Mouse (Mus musculus) olfactory bulb, adult 2 months (tissue): Measurements from ENCODE around the gene Cblb. TPM values are rescaled to one million over a fixed set of nuclear protein-coding genes. Genes with fewer than 3 reads are reported as not detected.

Source experiments
- H3K27ac ChIP-seq: fragments of 200-500 bp; 2 replicates; pipeline ENCODE4 v1.5.1; 2012; ENCODE audit warnings: low read depth, low read length; ENCODE audit not compliant: insufficient read depth
- H3K4me1 ChIP-seq: fragments of 200-500 bp; 2 replicates; pipeline ENCODE4 v1.6.1; 2012; ENCODE audit warnings: low read length; ENCODE audit not compliant: control insufficient read depth, insufficient read depth
- H3K4me3 ChIP-seq: fragments of 200-500 bp; 2 replicates; pipeline ENCODE4 v1.5.1; 2012; ENCODE audit warnings: mild to moderate bottlenecking, low read depth, low read length, moderate library complexity; ENCODE audit not compliant: insufficient read depth
- CTCF ChIP-seq: fragments of 200-500 bp; IDR thresholded peaks from 2 replicates; pipeline ENCODE4 v1.5.1; 2012; ENCODE audit warnings: low read depth, mild to moderate bottlenecking, low read length, moderate library complexity; ENCODE audit not compliant: insufficient read depth
- POLR2A ChIP-seq: fragments of 200-500 bp; IDR thresholded peaks from 2 replicates; pipeline ENCODE4 v1.6.1; 2012; ENCODE audit warnings: mild to moderate bottlenecking, low read depth, low read length, moderate library complexity; ENCODE audit not compliant: insufficient read depth
- WGBS: fragments of 180-500 bp; shearing (Covaris S2); methylation state at CpG from one replicate; pipeline ENCODE4 v1.1.7; 2018; 5-methylcytosine and 5-hydroxymethylcytosine counted together
- polyA plus RNA-seq: library from polyadenylated mRNA; stranded (reverse); fragments of >200 nt; gene quantifications from 2 replicates; pipeline ENCODE4 v1.2.4, GENCODE M21; 2012; ENCODE audit warnings: low replicate concordance; ENCODE audit not compliant: missing spikeins, insufficient read depth, insufficient read length

Gene Cblb
- polyA plus RNA-seq, 1 experiment: not detected

DNA sequence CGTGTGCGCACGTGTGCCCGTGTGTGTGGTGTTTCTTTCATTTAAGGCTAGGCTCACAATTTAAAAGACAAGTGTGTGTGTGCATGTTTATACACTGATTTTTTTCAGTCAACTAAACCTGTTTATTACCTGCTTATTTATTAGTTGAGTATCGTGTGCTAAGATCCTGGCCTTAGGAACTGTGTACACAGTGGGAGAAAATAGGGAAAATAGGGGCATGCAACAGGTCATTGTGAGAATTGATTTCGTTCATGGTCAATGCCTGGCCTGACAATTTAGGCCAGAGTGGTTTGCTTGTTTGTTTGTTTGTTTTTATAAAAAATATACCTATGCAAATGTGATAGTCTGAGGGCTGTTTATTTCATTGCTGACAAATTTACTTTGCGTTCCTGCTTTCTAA, 13.5 kb downstream of the Cblb start:
- Histone ChIP-seq H3K4me3 (no peak overlapping the region), H3K27ac (no peak overlapping the region), H3K4me1 (no peaks in the 10 kb centered on the region)
- WGBS: 96% methylated on average over 7 of the region's 7 CpGs
- TF ChIP-seq POLR2A: no peak
- TF ChIP-seq CTCF: no peak

DNA sequence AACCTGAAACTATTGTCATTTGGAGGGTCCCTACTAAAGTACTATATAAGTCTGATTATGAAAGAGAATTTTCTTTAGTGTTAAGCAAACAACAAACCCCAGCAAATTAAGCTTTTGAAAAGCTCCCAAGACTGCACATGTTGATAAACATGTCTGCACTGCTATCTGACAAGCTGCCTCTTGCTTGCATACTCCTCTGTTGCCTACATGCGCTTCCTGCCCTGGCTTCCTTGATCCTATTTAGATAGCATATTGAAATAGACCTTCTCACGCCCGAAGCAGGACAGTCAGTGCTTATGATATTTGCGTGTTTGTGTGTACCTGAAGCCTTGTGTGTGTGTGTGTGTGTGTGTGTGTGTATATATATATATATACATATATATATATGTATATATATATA, 14.0 kb downstream of the Cblb start:
- TF ChIP-seq CTCF (no peak), POLR2A (no peak)
- WGBS: 93% methylated on average over 4 of the region's 4 CpGs
- H3K4me1 ChIP-seq: no peaks in the 10 kb centered on the region
- H3K4me3 ChIP-seq: no peak overlapping the region
- no peak overlapping the region for H3K27ac ChIP-seq

DNA sequence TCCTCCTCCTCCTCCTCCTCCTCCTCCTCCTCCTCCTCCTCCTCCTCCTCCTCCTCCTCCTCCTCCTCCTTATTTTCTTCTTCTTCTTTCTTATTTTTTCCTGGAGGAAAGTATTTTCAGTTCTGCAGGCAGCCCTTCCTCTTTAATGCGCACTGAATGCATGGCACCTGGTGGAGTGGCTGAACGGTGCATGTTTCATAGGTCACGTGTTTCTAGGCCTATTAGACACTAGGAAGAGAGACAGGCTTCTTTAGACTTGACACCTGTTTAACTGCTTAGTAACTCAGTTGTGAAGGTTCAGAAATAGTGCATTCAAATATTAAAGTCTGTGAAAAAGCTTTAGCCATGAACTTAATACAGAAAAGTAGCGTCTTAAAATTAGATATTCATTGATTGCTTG, 15.4 kb downstream of the Cblb start:
- no peak for TF ChIP-seq POLR2A
- no peak for TF ChIP-seq CTCF
- 97% methylated on average over 4 of the region's 4 CpGs for WGBS
- H3K4me3 ChIP-seq: no peak overlapping the region

DNA sequence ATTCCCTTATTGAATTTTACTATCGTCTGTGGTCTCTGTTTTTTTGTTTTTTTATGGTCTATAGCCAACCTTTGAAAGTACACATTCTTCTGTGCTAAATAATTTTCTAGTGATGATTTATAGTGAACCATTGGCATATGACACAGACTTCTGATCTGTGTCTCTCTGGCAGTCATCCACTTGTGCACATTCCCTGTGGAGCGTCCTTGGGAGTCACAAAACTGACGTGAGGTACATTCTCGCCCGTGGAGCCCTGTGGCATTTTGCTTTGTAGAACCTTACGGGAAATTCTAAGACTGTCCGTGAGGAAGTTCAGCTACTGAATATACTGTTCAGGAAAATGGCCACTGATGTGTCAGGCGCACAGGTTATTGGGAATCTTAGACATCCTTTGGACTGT, 20.1 kb downstream of the Cblb start:
- TF ChIP-seq CTCF: no peak
- Histone ChIP-seq H3K4me3 (no peak overlapping the region), H3K4me1 (no peaks in the 10 kb centered on the region), H3K27ac (no peak overlapping the region)
- 95% methylated on average over 8 of the region's 8 CpGs for WGBS

More for the DNA sequence above, 15.4 kb downstream of the Cblb start:
- Histone ChIP-seq H3K4me1 (no peaks in the 10 kb centered on the region), H3K27ac (no peak overlapping the region)

DNA sequence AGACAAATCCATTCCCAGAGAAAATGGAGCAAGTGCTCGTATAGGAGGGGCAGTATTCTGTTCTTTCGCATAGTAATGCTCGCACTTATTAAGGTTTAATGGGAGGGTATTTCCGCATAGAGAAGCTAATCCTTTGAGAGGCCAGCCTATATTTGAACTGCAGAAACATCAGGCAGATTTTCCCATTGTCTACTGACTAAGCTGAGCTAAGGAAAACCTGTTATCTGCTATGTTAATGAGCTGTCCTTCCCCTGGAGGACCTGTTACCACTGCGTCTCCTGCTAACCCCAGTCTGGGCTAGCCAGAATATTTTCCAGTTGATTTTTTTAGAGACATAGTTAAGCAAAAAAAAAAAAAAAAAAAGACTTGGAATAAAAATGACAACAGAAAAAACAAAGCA, 21.7 kb downstream of the Cblb start:
- 46% methylated on average over 5 of the region's 5 CpGs for WGBS
- no peak overlapping the region for H3K27ac ChIP-seq
- no peak overlapping the region for H3K4me3 ChIP-seq
- TF ChIP-seq CTCF (no peak), POLR2A (no peak)
- H3K4me1 ChIP-seq: no peaks in the 10 kb centered on the region

DNA sequence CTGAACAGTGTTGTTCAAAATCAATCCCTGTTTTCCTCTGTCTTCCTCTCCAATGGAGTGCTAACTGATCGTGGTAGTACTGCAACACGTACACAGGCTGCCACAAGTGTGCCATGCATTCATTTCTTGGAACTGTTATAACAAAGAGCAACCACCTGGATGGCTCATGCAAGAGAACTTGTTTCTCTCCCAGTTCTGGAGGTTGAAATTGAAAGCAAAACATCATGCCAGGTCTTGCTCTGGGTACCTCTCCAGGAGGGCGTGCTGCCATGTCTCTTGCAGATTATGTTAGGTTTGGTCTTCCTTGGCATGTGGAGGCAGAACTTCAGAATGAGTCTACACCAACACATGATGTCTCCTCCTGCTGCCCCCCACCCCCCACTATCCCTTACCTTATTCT, 24.2 kb downstream of the Cblb start:
- WGBS: 87% methylated on average over 3 of the region's 3 CpGs
- no peak overlapping the region for H3K27ac ChIP-seq
- no peak overlapping the region for H3K4me3 ChIP-seq
- peaks cover 1% of the 10 kb centered on the region; the same call in 1 of the 2 replicates for H3K4me1 ChIP-seq
- no peak for TF ChIP-seq POLR2A
- TF ChIP-seq CTCF: no peak

DNA sequence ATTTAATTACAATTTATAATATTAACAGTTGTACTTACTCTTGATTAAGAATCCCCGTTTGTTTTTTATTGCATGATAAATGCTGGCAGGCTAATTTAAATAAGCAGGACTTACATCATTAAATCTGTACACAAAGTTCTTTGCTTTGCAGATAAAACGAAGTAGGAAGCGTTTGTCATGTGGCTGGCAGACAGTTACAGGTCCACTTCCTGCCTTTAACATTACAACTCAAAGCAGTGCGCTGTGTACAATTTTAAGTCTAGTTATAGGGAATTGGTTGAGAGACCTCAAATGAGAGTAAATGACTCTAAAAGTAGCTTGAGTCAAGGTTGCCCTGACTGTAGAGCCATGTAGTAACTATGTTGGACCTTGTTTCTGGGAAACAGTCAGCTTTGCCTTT, 25.1 kb downstream of the Cblb start:
- no peak overlapping the region for H3K27ac ChIP-seq
- WGBS: 88% methylated on average over 4 of the region's 4 CpGs
- no peak overlapping the region for H3K4me3 ChIP-seq
- TF ChIP-seq POLR2A (no peak), CTCF (no peak)
- H3K4me1 ChIP-seq: peaks cover 2% of the 10 kb centered on the region; the same call in 1 of the 2 replicates

DNA sequence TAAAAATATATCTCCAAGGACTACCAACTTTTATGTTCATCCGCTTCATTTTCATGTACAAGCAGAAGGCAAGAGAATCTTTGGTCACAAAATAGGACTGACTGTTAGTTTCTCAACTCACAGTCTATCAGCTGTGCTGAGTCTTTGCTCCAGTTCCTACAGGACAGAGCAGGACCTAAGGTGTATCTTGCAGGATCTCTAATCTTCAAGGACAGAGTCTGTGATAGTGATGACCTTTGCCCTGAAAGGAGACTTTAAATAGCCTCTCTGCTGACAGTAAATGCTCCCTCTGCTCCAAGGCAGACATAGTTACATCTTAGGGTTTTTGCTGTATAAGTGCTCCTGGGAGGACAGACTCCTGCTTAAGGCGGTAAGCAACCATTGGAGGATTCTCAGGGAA, 26.3 kb downstream of the Cblb start:
- WGBS: 96% methylated on average over 2 of the region's 2 CpGs
- TF ChIP-seq POLR2A (no peak), CTCF (no peak)
- H3K4me1 ChIP-seq: peaks cover 2% of the 10 kb centered on the region; the same call in 1 of the 2 replicates
- H3K27ac ChIP-seq: no peak overlapping the region
- no peak overlapping the region for H3K4me3 ChIP-seq

DNA sequence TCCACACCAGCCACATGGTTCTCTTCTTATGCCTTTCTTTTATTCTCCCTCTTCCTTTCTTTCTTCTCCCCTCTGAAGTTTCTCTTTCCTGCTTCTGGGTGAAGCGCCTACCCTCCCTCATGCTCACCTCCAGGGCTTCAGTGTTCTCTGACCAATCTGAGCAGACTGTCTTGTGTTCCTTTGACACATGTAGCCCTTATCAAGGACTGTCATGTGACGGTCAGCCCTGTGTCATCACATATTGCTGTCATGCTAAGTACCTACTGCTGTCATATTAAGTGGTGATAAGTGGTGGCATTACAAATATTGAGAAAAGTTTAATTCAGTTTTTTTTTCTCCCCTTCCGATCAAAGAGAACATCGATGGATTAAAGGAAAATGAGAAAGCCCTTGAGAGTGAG, 28.5 kb downstream of the Cblb start:
- no peak for TF ChIP-seq CTCF
- Histone ChIP-seq H3K27ac (no peak overlapping the region), H3K4me3 (no peak overlapping the region), H3K4me1 (peaks cover 2% of the 10 kb centered on the region; the same call in 1 of the 2 replicates)
- 95% methylated on average over 4 of the region's 4 CpGs for WGBS

DNA sequence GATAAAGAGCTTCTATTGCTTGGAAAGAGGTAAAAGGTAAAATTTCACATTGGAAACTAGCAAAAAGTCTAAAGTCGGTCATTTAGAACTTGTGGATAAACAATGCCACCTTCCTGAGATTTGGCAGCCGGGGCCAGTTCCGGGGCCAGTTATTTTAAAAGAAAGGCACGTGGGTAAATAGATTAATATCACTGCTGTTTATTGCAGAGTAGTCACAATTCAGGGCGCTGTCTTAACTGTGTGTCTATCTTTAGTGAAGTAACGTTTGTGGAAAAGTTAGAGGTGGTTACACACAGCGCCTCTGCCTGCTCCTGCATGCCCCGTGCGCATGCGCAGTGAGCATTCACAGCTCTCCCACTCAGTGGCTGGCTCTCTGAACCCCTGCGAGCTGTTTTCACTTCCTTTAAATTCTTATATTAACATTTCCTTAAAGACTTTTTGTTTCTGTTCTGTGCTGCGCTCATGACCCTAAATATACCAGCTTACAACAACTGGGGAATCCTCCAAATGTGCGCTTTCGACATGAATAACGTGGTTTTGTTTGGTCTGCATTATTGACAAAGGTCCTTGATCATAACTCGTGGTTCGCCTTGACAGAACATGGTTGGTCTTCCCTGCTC, 29.2 kb downstream of the Cblb start:
- Histone ChIP-seq H3K27ac (no peak overlapping the region), H3K4me1 (peaks cover 2% of the 10 kb centered on the region; the same call in 1 of the 2 replicates), H3K4me3 (no peak overlapping the region)
- 89% methylated on average over 17 of the region's 17 CpGs for WGBS
- TF ChIP-seq POLR2A (no peak), CTCF (no peak)

DNA sequence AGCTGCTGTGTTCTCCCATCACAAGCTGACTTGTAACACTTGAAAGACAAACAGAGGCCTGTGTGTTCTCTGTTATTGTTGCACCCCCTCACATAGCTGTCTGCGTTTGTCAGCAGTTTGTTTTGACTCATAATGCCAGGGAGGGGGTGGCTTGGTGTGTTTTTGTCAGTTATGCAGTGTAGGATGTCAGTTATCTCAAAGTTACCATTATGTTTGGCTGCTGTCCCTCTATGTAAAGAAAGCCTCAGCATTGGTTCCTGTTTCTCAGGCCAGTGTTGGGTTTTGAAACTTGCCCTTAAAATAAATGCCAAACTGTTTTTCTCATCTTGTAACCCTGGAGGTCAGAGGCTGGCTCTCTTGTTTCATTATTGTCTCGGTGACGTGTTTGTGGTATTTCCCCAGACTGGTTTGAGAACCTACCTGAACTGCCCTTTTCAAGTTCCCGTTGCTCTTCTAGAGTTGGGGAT, 30.0 kb downstream of the Cblb start:
- H3K4me1 ChIP-seq: peaks cover 2% of the 10 kb centered on the region; the same call in 1 of the 2 replicates
- H3K4me3 ChIP-seq: no peak overlapping the region
- WGBS: 70% methylated on average over 4 of the region's 4 CpGs
- TF ChIP-seq POLR2A: no peak
- H3K27ac ChIP-seq: no peak overlapping the region
